Mouse (Mus musculus): ENCODE measurements at regions not wholly inside any gene's neighbourhood (a gene's known extent, or its start where the extent isn't known, plus 50 kb on each side); places are given as distances from the start of the nearest gene placed in this dataset.

DNA sequence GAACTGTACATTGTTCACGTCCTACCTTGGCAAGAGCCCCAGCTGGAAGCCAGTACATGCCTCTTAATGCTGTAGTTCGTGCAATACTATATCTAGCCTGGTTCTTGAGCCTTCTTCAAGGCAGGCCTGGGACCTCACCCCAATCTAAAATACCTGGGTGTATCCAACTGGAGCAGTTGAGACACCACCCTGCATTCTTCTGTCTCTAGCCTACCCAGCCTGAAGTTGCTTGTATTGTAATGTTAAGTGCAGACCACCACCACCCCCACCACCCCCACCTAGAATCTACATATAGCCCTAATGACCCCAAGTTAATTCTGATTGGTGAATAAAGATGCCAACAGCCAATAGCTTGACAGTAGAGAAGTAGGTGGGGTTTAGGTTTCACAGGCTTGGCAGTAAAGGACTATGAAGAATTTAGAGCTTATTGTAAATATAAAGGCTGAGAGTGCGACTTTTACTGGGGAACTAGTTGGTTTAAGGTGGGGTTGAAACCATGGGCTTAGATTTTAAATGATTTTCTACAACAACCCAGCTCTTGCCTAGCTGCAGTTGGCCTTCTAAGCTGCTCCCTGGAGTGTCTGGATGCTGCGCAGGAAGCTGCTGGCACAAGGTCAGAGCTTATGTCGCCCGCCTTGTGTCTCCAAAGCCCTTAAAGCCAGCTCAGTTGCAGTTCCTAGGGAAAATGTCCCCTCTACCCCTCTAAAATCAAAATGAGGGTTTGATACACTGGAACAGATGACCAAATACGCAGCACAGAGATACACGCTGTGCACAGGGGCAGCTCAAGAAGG, 109.2 kb downstream of the Tmem17 start:
- DNase-seq = no peak

DNA sequence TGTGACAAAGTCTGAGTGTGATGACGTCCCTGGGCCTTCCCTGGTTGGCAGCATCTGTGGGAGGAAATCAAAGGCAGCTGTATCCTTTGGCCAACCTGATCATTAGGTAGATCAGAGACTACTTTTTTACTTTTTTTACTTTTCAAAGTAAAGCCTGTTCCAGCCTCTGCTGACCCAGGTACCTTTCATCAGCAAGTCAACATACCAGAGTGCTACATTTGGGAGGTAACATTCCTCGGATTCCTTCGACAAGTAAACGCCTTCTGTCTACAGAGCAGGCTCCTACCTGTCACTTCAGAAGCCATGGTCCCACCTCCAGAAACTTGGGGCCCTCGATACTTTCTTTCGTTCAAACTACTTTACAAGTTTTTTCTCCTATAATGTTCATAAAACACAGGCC, 110.0 kb downstream of the Tmem17 start:
- peak in 1 of 2 experiments; percentile 60 for DNase-seq

DNA sequence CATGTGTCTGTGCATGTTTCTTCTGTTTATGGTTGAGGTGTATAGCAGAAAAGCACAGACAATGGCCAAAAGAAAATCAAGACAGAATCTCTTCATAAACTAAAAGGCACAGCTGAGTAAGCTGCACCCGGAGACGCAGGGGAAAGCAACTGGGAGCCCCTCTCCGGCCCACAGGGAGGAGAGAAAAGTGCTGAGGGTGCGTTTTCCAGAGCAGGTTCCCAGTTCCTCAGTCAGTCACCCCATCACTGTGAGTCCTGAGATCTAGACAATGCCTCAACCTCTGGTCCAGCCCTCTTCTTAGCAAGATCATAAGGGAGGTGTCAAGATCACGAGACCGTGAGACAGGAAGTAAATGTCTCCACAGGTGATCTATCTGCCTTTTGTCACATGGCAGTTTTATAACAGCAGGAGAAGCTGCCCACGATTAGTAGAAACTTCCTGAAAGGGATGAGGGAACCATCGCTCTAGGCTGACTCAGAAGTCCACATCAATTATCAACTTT, 110.7 kb downstream of the Tmem17 start:
- no peak for DNase-seq

DNA sequence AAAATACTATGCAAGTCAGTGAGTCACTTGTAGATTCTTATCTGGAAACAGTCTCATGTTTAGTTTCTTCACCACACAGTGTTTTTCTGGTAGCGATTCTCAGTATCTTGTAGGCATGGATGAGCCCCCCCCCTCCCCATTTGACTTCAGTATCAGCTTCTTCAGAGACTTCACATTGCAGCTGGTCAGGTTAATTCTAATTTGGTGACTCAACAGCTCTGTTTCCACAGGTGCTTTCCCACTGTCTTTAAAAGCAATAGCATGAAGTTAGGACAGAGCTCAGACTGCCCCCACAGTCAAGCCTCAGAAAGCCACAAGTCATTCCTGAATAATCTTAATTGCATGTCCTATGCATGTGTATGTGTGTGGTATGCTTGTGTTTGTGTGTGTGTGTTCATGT, 114.5 kb downstream of the Tmem17 start:
- no peak for DNase-seq

DNA sequence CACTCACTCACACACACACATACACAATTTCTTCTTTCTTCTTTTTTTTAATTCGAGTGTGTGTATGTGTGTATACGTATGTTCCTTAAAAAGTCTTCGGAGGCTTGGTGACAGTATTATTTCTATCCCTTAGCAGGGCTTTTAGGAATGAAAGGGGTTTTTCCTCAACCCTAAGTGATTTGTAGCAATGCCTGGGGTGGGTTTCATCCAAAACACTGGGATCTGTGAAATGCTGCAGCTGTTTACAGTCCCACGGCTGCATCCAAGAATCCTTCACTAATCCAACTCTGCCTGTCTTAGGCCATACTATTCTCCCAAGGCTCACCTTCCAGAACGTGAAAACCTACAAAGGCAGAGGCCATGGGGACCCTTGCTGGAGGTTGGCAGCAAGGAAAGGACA, 116.6 kb downstream of the Tmem17 start:
- DNase-seq = no peak

DNA sequence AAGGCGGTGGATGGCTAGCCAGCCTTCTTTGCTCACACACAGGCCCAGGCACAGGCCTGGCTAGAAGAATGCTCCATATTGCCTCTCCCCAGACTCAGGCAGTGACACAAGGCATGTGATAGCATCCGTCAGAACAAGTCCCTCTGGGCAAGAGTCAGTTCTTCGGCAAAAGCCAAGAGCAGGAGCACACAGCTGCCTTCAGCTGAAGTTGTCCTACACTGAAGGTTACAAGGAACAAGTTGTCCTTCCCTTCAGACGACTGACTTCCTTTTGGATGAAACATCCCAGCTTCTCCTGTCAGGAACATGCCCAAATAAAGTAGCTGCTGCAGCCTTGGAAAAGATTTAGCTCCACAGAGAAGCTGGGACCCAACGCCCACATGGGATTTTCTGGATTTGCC, 117.1 kb downstream of the Tmem17 start:
- peak; percentile 38 to 67 for DNase-seq

DNA sequence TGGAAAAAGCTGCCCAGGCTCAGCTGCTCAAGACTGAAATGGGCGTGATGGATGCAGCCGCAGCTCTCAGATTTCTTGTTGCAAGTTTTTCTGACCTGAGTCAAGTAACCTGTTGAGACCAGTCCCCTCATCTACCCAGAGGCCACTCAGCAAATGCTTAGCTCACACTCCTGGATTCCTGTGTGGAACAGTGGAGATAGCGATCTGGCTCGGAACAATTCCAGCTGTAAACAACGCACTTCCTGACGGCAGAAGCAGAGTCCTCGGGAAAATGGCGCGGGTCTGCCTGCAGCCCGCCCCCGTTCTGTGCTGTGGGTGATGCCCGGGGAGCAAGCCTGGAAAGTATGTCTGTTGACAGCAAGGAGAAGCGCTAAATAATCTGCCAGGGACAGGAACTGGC, 117.7 kb downstream of the Tmem17 start:
- peak; percentile 80 to 89 for DNase-seq

DNA sequence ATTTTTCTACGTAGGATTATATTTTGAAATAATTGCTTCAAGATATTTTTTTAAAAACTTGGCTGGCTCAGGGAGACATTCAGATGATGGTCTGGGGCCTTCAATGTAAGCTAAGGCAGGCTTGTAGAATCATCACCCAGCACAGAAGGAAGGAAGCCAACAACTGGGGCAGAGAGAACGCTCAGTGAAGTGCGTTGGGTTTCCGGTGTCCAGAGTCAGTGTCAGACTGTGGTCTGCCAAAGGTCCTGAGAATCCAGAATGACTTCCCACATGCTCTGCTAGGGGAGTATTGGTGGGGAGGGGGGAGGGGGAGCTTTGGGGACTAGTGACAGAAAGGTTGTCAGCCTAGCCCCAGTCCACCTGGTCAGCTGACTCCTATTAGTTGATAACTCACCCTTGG, 118.1 kb downstream of the Tmem17 start:
- peak in 1 of 2 experiments; percentile 54 for DNase-seq

DNA sequence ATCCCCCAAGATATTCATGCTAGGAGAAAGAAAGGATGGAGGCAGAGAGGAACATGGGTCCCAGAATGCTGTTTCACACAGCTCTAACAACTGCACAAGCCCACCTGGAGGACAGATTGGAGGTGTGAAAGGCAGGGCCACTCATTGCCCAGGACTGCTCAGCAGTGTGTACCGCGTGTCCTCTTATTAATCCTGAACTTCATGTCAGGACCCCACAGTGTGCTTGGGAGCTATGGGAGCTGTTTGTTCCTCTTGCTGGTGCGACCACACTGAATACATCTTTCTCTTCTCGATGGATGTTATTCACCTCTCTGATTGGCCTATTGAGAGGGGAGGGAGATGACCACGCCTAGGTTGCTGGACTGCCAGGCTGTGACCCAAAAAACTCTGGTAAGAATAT, 119.1 kb downstream of the Tmem17 start:
- DNase-seq = no peak

DNA sequence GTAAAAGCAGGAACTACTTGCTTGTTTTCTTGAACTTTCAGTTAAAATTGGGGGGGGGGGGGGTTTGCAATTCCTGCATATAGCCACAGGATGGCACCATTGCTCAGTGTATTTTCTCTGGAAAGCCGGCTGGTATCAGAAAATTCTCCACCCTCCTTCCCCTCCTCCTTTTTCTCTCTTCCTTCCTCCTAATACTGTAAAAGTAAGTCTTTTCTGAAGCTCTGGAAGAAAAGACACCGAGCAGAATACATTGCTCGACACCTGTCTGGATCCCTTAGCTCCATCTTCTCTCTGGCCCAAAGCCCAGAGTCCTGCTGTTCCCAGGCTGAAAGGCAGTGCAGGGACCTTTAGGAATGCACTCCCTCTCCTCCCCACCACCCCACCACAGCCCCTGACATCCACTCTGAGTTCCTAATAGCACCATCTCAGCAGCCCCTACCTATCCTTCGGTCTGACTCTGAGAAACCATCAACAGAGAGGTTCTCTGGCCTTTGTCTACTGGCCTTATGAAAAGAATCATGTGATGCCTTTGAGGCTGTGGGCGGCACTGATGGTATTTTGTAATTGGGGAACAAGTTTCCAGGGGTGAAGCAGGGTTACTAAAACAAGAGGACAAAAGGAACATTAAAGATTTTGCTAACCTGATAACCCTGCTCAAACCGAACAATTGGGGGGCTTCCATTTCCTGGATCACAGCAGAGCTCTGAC, 119.9 kb downstream of the Tmem17 start:
- no peak for DNase-seq

DNA sequence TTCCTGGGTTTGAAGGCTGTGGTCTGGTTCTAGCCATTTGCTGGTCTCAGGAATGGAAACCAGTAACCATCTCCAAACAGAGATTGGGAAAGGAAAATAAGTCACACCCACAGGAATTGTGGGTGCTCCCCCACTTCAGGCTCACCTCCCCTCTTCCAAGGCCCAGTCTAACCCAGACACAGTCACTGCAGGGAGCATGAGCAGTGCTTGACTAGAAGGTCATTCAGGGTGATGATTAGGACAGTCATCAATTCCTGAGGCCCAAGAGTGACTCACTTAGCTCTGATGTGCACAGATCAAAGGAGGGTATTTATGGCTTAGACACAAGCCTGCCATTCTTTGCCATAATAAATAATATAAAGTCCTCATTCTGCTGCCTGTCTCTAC, 120.4 kb downstream of the Tmem17 start:
- DNase-seq = no peak

DNA sequence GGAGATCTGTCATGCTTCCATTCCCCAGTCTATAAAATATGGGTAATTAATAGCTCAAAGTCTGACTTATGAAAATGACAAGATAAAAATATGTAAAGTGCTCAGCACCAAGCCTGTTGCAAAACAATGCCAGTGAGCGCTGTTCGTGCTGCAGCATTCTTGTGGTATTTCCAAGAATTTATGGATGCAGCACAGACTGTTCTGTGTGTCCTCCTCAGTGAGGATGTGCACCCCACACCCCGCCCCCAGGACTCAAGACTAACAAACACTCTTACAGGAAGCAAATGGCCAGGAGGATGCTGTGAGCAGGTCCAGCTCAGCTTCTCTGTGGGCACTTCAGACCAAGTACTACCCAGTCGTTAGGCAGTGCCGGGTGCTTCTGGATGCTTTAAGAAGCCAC, 121.1 kb downstream of the Tmem17 start:
- peak in 1 of 2 experiments; percentile 65 for DNase-seq

DNA sequence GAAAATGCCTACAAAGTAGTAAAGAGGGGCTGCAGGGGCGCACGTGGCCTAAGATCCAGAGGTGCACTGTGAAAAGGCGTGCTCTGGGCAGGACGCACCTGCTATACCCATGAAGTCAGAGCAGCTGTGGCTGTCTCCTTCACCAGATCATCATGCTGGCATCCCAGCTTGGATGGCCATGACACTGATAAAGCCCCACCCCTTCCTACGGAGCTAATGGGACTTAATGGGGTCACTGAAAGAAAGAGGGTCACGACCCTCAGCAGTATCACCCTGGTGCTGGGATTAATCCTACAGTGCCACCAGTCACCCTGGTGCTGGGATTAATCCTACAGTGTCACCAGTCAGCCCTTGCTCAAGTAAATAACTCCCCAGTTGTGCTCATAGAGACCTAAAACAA, 122.1 kb downstream of the Tmem17 start:
- no peak for DNase-seq

DNA sequence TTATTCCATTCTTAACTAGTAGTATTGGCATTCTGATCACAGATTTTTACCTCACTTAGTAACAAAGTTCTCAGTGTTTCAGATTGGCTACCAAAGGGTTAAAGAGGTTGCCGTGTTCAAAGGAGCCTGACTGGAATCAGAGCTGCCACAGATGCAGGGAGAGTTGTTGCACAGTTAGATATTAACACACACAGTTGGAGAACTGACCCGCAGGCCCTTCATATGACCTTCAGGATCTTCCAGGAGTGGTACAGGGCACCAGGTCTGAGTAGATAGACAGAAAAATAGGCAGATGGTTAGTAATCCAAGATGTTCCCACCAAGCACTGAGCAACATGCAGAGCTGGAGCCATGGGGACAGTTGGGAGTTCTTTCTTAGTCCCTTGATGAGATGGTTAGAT, 123.1 kb downstream of the Tmem17 start:
- no peak for DNase-seq

DNA sequence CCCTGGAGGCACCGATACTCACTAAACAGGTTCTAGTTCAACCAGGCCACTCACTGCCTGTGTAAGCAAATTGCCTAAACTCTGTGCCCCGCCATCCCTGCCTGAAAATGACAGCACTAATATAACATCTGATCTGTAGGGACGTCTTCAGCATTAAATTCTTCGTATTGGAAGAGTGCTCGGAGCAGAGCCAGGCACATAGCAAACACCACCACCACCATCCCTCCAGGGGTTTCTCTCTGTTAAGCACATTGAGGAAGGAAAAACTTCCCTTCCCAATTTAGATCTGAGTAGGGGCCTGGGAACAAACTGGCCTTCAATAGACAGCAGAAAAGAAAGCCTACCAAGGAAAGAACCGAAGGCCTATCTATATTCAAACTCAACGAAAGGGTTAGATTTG, 124.4 kb downstream of the Tmem17 start:
- DNase-seq = no peak

DNA sequence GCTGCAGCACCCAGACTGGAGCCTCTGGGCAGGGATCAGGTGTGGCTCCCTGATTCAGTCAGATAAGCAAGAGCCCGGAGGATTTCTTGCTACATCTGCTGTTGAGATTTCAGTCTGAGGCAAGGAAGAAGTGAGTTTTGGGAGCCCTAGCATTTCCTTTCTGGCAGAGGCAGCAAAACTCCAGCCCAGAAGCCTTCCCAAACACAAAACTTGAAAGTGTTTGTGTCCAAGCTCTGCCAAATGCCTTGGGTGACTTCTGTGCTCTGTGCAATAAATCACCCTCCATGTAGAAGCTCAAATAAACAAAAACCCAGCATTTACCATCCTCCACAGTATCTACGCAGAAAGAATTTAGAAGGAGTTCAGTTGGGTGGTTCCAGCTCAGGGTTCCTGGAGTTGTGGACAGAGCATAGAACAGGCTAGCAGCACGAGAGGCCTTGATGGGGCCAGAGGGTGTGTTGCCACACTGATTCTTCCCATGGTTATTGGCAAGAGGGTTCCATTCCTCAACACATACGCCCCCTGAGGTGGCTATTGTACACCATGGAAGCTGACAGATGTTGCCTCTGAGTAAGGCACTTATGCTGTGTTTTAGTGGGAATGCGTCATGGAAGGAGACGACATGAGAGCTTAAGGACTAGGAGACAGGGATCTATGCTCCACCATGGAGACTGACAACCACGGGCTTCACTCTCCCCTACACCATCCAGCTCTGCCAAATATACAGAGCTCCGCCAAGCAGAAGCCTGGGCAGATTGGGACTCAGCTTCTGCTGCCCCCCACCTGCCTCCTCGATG, 125.1 kb downstream of the Tmem17 start:
- peak; percentile 47 to 55 for DNase-seq

DNA sequence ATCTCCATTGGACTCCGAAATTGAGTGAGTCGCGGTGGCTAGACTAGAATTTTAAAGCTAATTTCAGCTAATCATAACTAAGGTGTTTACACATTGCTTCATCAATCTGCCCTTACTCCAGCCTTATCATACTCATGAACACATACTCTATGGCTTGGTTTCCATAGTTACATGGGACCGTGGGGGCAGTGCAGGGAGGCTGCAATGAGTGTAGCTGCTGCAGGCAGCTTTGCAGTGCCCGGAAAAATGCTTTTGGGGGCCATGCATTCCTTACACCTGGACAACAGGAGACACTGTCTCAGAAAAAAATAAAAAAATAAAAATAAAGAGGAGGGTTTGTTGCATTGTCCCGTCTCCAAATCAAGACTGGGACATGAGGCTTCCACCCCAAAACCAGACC, 126.3 kb downstream of the Tmem17 start:
- DNase-seq = no peak

DNA sequence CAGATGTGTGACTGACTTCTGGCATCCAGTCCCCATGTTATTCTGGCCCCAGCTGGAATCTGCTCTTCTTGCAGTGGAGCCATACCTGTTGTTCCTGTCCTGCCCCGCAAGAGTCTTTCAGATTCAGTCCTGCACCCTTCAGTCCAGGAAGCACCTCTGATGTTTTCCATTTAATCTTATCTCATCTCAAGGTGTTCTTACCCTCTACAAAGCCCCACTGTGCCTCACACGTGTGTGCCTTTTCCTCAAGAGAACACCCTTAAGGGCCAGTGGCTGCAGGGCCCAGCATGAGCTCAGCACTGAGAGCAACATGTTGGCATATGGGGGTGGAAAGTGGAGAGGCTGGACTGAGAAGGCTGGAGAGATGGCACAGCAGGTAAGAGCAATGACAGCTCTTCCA, 126.8 kb downstream of the Tmem17 start:
- no peak for DNase-seq

DNA sequence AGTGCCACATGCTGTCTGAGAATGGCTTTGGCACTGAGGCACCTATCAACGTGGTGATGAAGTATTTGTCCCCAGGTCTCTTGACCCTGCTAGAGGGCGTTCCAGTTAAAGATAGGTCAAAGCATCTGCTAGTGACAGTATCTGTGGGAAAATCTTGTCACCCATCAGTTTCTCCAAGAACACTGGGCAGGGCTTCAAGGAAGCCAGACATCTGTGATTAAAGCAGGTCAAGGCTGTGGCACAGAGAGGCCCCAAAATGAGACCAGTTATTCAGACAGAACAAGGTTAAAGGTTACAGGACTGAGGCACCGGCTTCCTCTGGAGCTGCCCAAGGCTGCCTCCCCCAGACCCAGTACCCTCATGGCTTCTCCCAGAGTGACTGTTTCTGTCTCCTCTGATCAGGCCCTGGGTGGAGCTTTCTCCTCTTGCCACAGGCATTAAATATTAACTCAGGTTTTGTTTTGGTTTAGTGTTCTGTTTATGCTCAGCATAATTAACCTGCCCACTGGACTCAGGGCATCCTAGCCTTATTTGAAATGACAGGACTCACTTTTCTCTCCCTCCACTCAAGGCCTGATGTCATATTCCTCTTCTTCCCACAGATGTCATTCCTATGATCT, 128.6 kb downstream of the Tmem17 start:
- DNase-seq = no peak

DNA sequence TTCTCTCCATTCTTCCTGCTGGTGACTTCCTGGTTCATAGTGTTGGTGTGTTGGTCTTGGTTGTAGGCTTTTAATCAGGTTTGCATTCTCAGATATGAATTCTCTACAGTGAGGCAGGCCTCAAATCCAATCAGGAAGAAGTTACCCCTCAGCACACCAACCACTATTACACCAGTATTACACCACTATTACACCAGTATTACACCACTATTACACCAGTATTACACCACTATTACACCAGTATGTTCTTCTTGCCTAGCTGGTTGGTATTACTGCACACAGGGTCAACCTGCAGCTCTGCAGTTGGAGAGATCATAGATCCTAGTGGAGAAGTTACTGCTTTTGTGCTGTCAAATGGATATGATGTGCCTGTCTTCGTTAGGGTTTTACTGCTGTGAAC, 129.6 kb downstream of the Tmem17 start:
- DNase-seq = no peak

DNA sequence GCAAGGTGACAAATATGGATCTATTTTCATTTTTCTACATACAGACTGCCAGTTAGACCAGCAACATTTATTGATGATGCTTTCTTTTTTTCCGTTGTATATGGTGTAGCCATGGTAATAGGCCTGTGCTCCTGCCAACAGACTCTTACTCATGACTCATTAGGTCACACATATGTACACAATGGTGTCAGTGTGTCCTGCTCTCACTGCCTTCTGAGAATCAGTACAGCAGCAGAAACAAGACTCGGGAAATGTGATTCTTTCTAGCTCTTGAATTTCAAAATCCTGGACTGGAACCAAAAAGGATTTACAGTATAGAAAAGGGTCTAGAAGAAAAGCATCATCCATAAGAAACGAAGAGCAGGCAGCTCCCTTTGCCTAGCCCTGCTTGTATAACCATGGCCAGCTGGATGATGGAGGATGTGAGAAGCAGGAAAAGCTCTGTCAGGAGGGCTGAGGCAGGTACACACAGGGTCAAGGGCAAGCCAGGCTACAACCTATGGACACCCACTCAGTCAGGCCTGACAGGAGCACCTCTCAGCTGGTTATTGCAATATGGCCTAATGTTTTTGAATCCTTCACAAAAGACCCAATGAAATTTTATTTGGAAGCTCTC, 132.2 kb downstream of the Tmem17 start:
- DNase-seq = no peak

DNA sequence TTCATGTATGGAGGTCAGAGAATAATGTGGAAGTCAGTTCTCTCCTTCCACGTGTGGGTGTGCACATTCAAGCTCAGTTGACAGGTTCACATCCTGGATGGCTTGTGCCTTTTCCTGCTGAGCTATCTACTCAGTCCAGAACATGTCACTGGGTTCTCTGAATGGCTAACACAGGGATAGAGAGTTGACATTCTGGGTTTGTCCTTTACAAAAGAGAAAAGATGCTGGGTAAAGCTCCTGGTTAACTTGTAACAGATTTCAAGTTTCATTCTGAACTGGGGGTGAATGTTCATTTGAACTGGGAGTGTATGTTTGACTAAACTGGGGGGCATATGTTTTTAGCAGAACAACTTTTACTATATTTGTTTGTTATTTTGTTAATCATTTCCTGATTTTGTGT, 133.0 kb downstream of the Tmem17 start:
- DNase-seq = no peak
